Mouse (Mus musculus) MEL (cell line): ENCODE data around the gene Gm13697. TPM values are rescaled to one million over a fixed set of nuclear protein-coding genes. Genes with fewer than 3 reads are reported as not detected.
"Not testable (repeated sequence)": the region's sequence is repeated elsewhere in the genome, so short reads cannot be mapped to it uniquely, and the experiment has no call there.

Source experiments
- DNase-seq: peaks from one replicate; pipeline ENCODE4 v3.0.0; 2011; ENCODE audit warnings: low read depth, low spot score
- H3K27ac ChIP-seq: 2 replicates; pipeline ENCODE4 v1.5.1; 2012; ENCODE audit warnings: low read depth, mild to moderate bottlenecking, control low read depth, low read length, moderate library complexity; ENCODE audit not compliant: control insufficient read depth
- H3K27me3 ChIP-seq, 2 experiments: fragments of 150-350 bp in 1 of 2; sonication (generic) in 1 of 2; 2 replicates each; pipeline ENCODE4 v1.6.1; 2012; ENCODE audit warnings: low read length in 2 of 2, mild to moderate bottlenecking in 2 of 2, improper control_type of control experiment in 1 of 2, moderate library complexity in 1 of 2; ENCODE audit not compliant: insufficient read depth in 2 of 2, control insufficient read depth in 1 of 2
- H3K36me3 ChIP-seq, 2 experiments: 2 replicates each; pipeline ENCODE4 v1.6.1; 2012 to 2014; ENCODE audit warnings: low read length in 2 of 2, improper control_type of control experiment in 1 of 2, inconsistent platforms in 1 of 2, mild to moderate bottlenecking in 1 of 2; ENCODE audit not compliant: insufficient read depth in 2 of 2, control insufficient read depth in 1 of 2
- H3K4me1 ChIP-seq, 2 experiments: fragments of 150-350 bp in 1 of 2; sonication (generic) in 1 of 2; 2 replicates each; pipeline ENCODE4 v1.6.1; 2012; ENCODE audit warnings: low read length in 2 of 2, improper control_type of control experiment in 1 of 2, mild to moderate bottlenecking in 1 of 2; ENCODE audit not compliant: insufficient read depth in 2 of 2, control insufficient read depth in 1 of 2
- H3K4me3 ChIP-seq, 2 experiments: fragments of 150-350 bp in 1 of 2; sonication (generic) in 1 of 2; 2 replicates each; pipeline ENCODE4 v1.5.1; 2012; ENCODE audit warnings: low read depth in 2 of 2, low read length in 2 of 2, mild to moderate bottlenecking in 2 of 2, moderate library complexity in 2 of 2, control low read depth in 1 of 2, improper control_type of control experiment in 1 of 2; ENCODE audit not compliant: control insufficient read depth in 1 of 2, insufficient read depth in 1 of 2
- H3K79me2 ChIP-seq: 2 replicates; pipeline ENCODE4 v1.6.1; 2012; ENCODE audit warnings: mild to moderate bottlenecking, low read length, moderate library complexity; ENCODE audit not compliant: control insufficient read depth, poor library complexity, insufficient read depth
- H3K9ac ChIP-seq: 2 replicates; pipeline ENCODE4 v1.6.1; 2012; ENCODE audit warnings: low read depth, mild to moderate bottlenecking, control low read depth, low read length, moderate library complexity; ENCODE audit not compliant: control insufficient read depth, poor library complexity, severe bottlenecking
- H3K9me3 ChIP-seq: fragments of 150-350 bp; sonication (generic); replicated peaks from 2 replicates; pipeline ENCODE4 v1.6.1; 2012; ENCODE audit warnings: mild to moderate bottlenecking, low read length, improper control_type of control experiment, moderate library complexity; ENCODE audit not compliant: insufficient read depth
- ELF1 ChIP-seq: IDR thresholded peaks from 2 replicates; pipeline ENCODE4 v1.6.1; 2014; ENCODE audit warnings: low read depth, mild to moderate bottlenecking, inconsistent platforms, low read length, improper control_type of control experiment, moderate library complexity
- ETS1 ChIP-seq: IDR thresholded peaks from 2 replicates; pipeline ENCODE4 v1.6.1; 2012; ENCODE audit warnings: low read depth, mild to moderate bottlenecking, inconsistent platforms, low read length, improper control_type of control experiment, moderate library complexity
- GATA1 ChIP-seq: IDR thresholded peaks from 2 replicates; pipeline ENCODE4 v1.6.1; 2011; ENCODE audit warnings: low read depth, low read length, improper control_type of control experiment
- JUND ChIP-seq: IDR thresholded peaks from 2 replicates; pipeline ENCODE4 v1.6.1; 2011; ENCODE audit warnings: low read depth, mild to moderate bottlenecking, improper control_type of control experiment, low read length
- MAZ ChIP-seq: IDR thresholded peaks from 2 replicates; pipeline ENCODE4 v1.6.1; 2012; ENCODE audit warnings: low read depth, mild to moderate bottlenecking, inconsistent platforms, low read length, improper control_type of control experiment
- MYB ChIP-seq: IDR thresholded peaks from 2 replicates; pipeline ENCODE4 v1.6.1; 2011; ENCODE audit warnings: mild to moderate bottlenecking, low read depth, low read length, improper control_type of control experiment
- POLR2AphosphoS2 ChIP-seq: IDR thresholded peaks from 2 replicates; pipeline ENCODE4 v1.6.1; 2011; ENCODE audit warnings: low read length, improper control_type of control experiment
- SIN3A ChIP-seq: IDR thresholded peaks from 2 replicates; pipeline ENCODE4 v1.6.1; 2012; ENCODE audit warnings: low read length, improper control_type of control experiment, inconsistent platforms
- SMC3 ChIP-seq: IDR thresholded peaks from 2 replicates; pipeline ENCODE4 v1.6.1; 2011; ENCODE audit warnings: low read depth, low read length, improper control_type of control experiment
- TAL1 ChIP-seq: IDR thresholded peaks from 2 replicates; pipeline ENCODE4 v1.6.1; 2012; ENCODE audit warnings: mild to moderate bottlenecking, inconsistent platforms, low read length, moderate library complexity, mixed read lengths
- TCF12 ChIP-seq: IDR thresholded peaks from 2 replicates; pipeline ENCODE4 v1.6.1; 2014; ENCODE audit warnings: low read depth, mild to moderate bottlenecking, inconsistent platforms, low read length, improper control_type of control experiment, moderate library complexity
- USF1 ChIP-seq: IDR thresholded peaks from 2 replicates; pipeline ENCODE4 v1.6.1; 2014; ENCODE audit warnings: low read depth, mild to moderate bottlenecking, inconsistent platforms, low read length, improper control_type of control experiment, moderate library complexity
- ZKSCAN1 ChIP-seq: IDR thresholded peaks from 2 replicates; pipeline ENCODE4 v1.6.1; 2012; ENCODE audit warnings: low read depth, mild to moderate bottlenecking, inconsistent platforms, low read length, improper control_type of control experiment, moderate library complexity
- ZNF384 ChIP-seq: IDR thresholded peaks from 2 replicates; pipeline ENCODE4 v1.6.1; 2012; ENCODE audit warnings: low read depth, mild to moderate bottlenecking, inconsistent platforms, low read length, improper control_type of control experiment
- polyA plus RNA-seq, 2 experiments: library from polyadenylated mRNA; stranded (reverse) in 1 of 2; unstranded in 1 of 2; fragments of >175 nt in 1 of 2; fragments of >200 nt in 1 of 2; gene quantifications; 2 replicates each; pipeline versions ENCODE4 v1.2.1 to v1.2.4; 2012; ENCODE audit warnings: low replicate concordance in 2 of 2, low read depth in 1 of 2; ENCODE audit not compliant: insufficient read length in 2 of 2, insufficient read depth in 1 of 2, missing spikeins in 1 of 2
- total RNA-seq: library from RNA; depleted of rRNA; stranded (reverse); fragments of 300-350 nt; gene quantifications from 2 replicates; pipeline ENCODE4 v1.2.3, GENCODE M21; 2012

Gene Gm13697
- total and polyA plus RNA-seq, 3 experiments = 0.08 TPM; not detected in 1

- H3K27ac ChIP-seq, H3K36me3 ChIP-seq, H3K9me3 ChIP-seq, H3K79me2 ChIP-seq, H3K27me3 ChIP-seq, H3K4me1 ChIP-seq: not testable (repeated sequence)
- Histone ChIP-seq H3K4me3 (peak overlapping the region in 1 of 2 experiments; percentile 51; a peak in 3 of 4 replicates), H3K9ac (peak overlapping the region; percentile 22; the same call in 1 of the 2 replicates)
- DNase-seq = peak; percentile 45
- TF ChIP-seq ELF1 = peak; percentile 36; the same call in 1 of the 2 replicates
Measured at GRCm38 (mm10) chr2:83993639-83994255, 9.2 kb downstream of the Gm13697 start.

GRCm38 (mm10) chr2:83994526-83994925, 10.0 kb downstream of the Gm13697 start:
- H3K27me3 ChIP-seq = not testable (repeated sequence)

GRCm38 (mm10) chr2:84008913-84009312, 24.4 kb downstream of the Gm13697 start:
- TF ChIP-seq ZNF384 = no peak
- no peak for TF ChIP-seq ZKSCAN1
- no peak for TF ChIP-seq USF1
- TF ChIP-seq JUND = no peak
- no peak for TF ChIP-seq POLR2AphosphoS2
- no peak for TF ChIP-seq SIN3A
- no peak for TF ChIP-seq GATA1
- Histone ChIP-seq H3K4me3 (no peak overlapping the region), H3K9me3 (no peaks in the 10 kb centered on the region), H3K4me1 (no peaks in the 10 kb centered on the region), H3K9ac (no peak overlapping the region), H3K36me3 (no peaks in the 10 kb centered on the region), H3K27me3 (0 out of 4 replicates have a peak, but pooled peaks cover 0 to 2% of the 10 kb centered on the region in 2 experiments), H3K79me2 (no peaks in the 10 kb centered on the region), H3K27ac (no peak overlapping the region)
- DNase-seq = no peak

More at GRCm38 (mm10) chr2:83994526-83994925, 10.0 kb downstream of the Gm13697 start:
- not testable (repeated sequence) for H3K79me2 ChIP-seq, DNase-seq, H3K9me3 ChIP-seq, H3K4me3 ChIP-seq, H3K36me3 ChIP-seq, H3K4me1 ChIP-seq, H3K9ac ChIP-seq, H3K27ac ChIP-seq

- Histone ChIP-seq H3K9me3 (no peaks in the 10 kb centered on the region), H3K79me2 (no peaks in the 10 kb centered on the region), H3K36me3 (no peaks in the 10 kb centered on the region), H3K27ac (no peak overlapping the region), H3K27me3 (0 out of 4 replicates have a peak, but pooled peaks cover 0 to 2% of the 10 kb centered on the region in 2 experiments), H3K4me1 (no peaks in the 10 kb centered on the region), H3K4me3 (no peak overlapping the region), H3K9ac (no peak overlapping the region)
- TF ChIP-seq SIN3A (no peak), ELF1 (no peak), TCF12 (no peak), MYB (no peak), ETS1 (no peak), GATA1 (no peak), SMC3 (no peak), TAL1 (no peak), POLR2AphosphoS2 (no peak), MAZ (no peak)
- DNase-seq = no peak
Measured at GRCm38 (mm10) chr2:84009818-84010217, 25.3 kb downstream of the Gm13697 start.
